Mouse (Mus musculus) cerebellum, postnatal 4 days (tissue): ENCODE measurements at regions not wholly inside any gene's neighbourhood (a gene's known extent, or its start where the extent isn't known, plus 50 kb on each side); places are given as distances from the start of the nearest gene placed in this dataset.

ENCODE experiments used
- DNase-seq, 2 experiments: peaks; one replicate each; pipeline ENCODE4 v3.0.0; 2022; ENCODE audit warnings: low spot score in 2 of 2, mixed read lengths in 1 of 2

- DNase-seq: no peak
Observed at GRCm38 (mm10) chr5:111595438-111595837, 138.3 kb upstream of the Gm26897 start.

GRCm38 (mm10) chr5:111597733-111598132, 136.0 kb upstream of the Gm26897 start:
- no peak for DNase-seq

GRCm38 (mm10) chr5:111601711-111602521, 131.8 kb upstream of the Gm26897 start:
- DNase-seq: peak in 1 of 2 experiments; percentile 49

- DNase-seq: no peak
Observed at GRCm38 (mm10) chr5:111613687-111614086, 120.0 kb upstream of the Gm26897 start.

- no peak for DNase-seq
Observed at GRCm38 (mm10) chr5:111619974-111620373, 113.8 kb upstream of the Gm26897 start.

GRCm38 (mm10) chr5:111620626-111621025, 113.1 kb upstream of the Gm26897 start:
- no peak for DNase-seq

GRCm38 (mm10) chr5:111622481-111622880, 111.2 kb upstream of the Gm26897 start:
- DNase-seq: no peak

GRCm38 (mm10) chr5:111626273-111626798, 107.4 kb upstream of the Gm26897 start:
- DNase-seq: no peak

- no peak for DNase-seq
Observed at GRCm38 (mm10) chr5:111630313-111630844, 103.3 kb upstream of the Gm26897 start.

- DNase-seq: no peak
Observed at GRCm38 (mm10) chr5:111631572-111632161, 102.1 kb upstream of the Gm26897 start.

- no peak for DNase-seq
Observed at GRCm38 (mm10) chr5:111635092-111635491, 98.6 kb upstream of the Gm26897 start.

GRCm38 (mm10) chr5:111636969-111637368, 96.8 kb upstream of the Gm26897 start:
- no peak for DNase-seq

GRCm38 (mm10) chr5:111638306-111638705, 95.4 kb upstream of the Gm26897 start:
- DNase-seq: no peak

- no peak for DNase-seq
Observed at GRCm38 (mm10) chr5:111639476-111640287, 94.0 kb upstream of the Gm26897 start.

GRCm38 (mm10) chr5:111640976-111641375, 92.7 kb upstream of the Gm26897 start:
- no peak for DNase-seq

GRCm38 (mm10) chr5:111641685-111642084, 92.0 kb upstream of the Gm26897 start:
- DNase-seq: no peak

- no peak for DNase-seq
Observed at GRCm38 (mm10) chr5:111644142-111644541, 89.6 kb upstream of the Gm26897 start.

GRCm38 (mm10) chr5:111644788-111645187, 88.9 kb upstream of the Gm26897 start:
- DNase-seq: no peak

- no peak for DNase-seq
Observed at GRCm38 (mm10) chr5:111647686-111648200, 86.0 kb upstream of the Gm26897 start.

- no peak for DNase-seq
Observed at GRCm38 (mm10) chr5:111648481-111648880, 85.2 kb upstream of the Gm26897 start.

- DNase-seq: peak in 1 of 2 experiments; percentile 47
Observed at GRCm38 (mm10) chr5:111649012-111649411, 84.7 kb upstream of the Gm26897 start.

- no peak for DNase-seq
Observed at GRCm38 (mm10) chr5:111652472-111652871, 81.3 kb upstream of the Gm26897 start.
